Mouse (Mus musculus): ENCODE results near the gene Fam160b1.

GRCm38 (mm10) chr19:57386176-57386693 is 25.8 kb downstream of the Fam160b1 start:
- no peak for TF ChIP-seq EP300 (IDR thresholded peaks at IDR 0.05)
- TF ChIP-seq CTCF (IDR thresholded peaks at IDR 0.05), result no peak
